Mouse (Mus musculus) CD8-positive naive resting alpha-beta T cell, adult 2 months (primary cell): ENCODE results near the gene Vamp8.
A peak's percentile ranks its signal among the peaks of the same experiment; 100 is the strongest.

Experiments
- DNase-seq, 2 experiments: peaks; one replicate each; pipeline ENCODE4 v3.0.0; 2022; ENCODE audit warnings: low read depth in 2 of 2, low spot score in 2 of 2

Vamp8 gene

GRCm38 (mm10) chr6:72355066-72355911 lies 35.2 kb downstream of the Vamp8 start, which contains the start of gene Tmem150a:
Gene Tmem150a, plus strand, starts transcription at chr6:72355447.
- DNase-seq = peak; percentile 20 to 25

DNA sequence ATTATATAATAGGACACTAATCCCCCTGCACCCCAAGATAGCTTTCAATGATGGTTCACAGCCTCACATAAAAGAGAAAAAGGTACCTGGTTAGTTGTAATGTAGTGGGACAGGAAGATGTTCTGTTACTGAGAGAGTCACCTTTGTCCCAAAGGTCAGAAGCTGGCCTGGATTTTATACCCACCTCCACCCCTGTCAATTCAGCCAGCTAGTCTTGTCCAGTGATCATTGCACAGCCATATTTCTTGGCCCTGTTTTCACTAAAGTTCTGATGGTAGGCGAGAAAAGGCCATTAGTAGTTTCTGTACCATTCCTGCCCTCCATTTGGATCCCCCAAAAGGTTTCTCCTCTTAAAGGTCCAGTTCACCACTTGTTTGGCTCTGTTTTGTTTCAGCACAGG lies 36.5 kb downstream of the Vamp8 start:
- DNase-seq = no peak

GRCm38 (mm10) chr6:72352636-72353405 lies 37.7 kb downstream of the Vamp8 start:
- DNase-seq = no peak

GRCm38 (mm10) chr6:72350214-72350613 lies 40.3 kb downstream of the Vamp8 start:
- no peak for DNase-seq

DNA sequence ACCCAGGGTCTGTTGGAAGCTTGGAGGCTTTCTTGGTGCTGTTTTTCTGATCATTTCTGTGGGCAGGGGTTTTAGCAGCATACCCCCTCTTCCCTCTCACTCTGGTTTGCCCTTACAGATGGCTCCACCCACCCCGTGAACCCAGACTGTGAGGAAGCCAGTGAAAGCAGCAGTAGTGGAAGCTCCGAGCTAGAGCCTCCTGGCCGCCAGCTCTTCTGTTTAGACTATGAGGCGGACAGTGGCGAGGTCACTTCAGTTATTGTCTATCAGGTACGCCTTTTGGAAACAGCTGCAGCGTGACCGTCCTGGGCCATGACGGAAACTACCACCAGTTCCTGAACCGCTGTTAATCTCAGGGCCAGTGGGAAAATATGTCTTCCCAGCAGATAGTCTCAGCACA lies 42.1 kb downstream of the Vamp8 start:
- no peak for DNase-seq

- DNase-seq = peak; percentile 60 to 70
These were observed 43.1 kb downstream of the Vamp8 start, which contains the start of gene 0610030E20Rik for GRCm38 (mm10) chr6:72347166-72347941. Gene 0610030E20Rik, plus strand, starts transcription at chr6:72347317.

GRCm38 (mm10) chr6:72346261-72346660 lies 44.2 kb downstream of the Vamp8 start:
- DNase-seq = no peak

- no peak for DNase-seq
These were observed 44.9 kb downstream of the Vamp8 start for GRCm38 (mm10) chr6:72345633-72346032.

DNA sequence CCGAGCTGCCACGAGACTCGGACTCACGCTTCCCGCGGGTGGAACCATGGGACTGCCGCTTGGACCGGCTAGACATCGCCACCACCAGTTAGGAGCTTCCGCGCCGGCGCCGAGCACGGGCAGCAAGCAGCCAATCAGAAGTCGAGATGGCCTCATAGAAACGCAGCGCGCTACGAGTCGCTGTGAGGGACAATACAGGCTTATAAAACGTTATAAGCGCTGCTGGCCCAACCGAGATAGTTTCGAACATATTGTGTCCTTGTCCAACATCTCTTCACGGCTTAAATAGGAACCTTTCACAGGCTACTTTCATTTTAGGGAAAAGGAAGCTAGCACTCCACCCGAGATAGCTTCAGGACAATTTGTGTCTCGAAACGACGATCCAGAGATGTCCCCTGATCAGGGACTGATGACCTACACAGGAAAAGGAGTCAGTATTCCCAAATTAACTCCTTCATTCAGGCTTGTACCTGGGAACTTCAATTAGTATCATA lies 45.4 kb downstream of the Vamp8 start, which contains the start of gene Usp39:
Usp39 (minus strand) TSS at position 111 of the 494 bp plus-strand sequence.
- DNase-seq = peak; percentile 73 to 81

- no peak for DNase-seq
These were observed 46.0 kb downstream of the Vamp8 start for GRCm38 (mm10) chr6:72344396-72345073.

DNA sequence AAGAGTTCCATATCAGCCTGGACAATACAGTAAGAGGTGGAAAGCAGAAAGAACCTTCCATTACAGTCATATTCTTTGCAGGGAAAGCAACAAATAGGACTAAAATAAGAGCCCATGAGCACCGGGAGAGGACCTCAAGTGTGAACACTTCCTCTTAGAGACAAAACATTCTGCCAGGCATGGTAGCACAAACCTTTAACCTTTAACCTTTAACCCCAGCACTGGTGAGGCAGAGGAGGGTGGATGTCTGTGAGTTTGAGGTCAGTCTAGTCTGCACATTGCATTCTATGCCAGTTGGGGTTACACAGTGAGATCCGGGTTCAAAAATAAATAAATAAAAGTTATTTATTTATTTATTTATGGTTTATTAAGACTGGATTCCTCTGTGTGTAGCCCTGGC lies 50.0 kb downstream of the Vamp8 start:
- no peak for DNase-seq
